Mouse (Mus musculus): Measurements from ENCODE around the gene Vmn1r227. TPM values are rescaled to one million over a fixed set of nuclear protein-coding genes. Genes with fewer than 3 reads are reported as not detected.

Gene Vmn1r227
- not detected for polyA plus RNA-seq (2014; fragmentation: Illumina TruSeq; extraction: RNeasy Lipid Tissue Mini Kit (QIAGEN cat#74804); ENCODE audit: low read depth, low replicate concordance)

DNA sequence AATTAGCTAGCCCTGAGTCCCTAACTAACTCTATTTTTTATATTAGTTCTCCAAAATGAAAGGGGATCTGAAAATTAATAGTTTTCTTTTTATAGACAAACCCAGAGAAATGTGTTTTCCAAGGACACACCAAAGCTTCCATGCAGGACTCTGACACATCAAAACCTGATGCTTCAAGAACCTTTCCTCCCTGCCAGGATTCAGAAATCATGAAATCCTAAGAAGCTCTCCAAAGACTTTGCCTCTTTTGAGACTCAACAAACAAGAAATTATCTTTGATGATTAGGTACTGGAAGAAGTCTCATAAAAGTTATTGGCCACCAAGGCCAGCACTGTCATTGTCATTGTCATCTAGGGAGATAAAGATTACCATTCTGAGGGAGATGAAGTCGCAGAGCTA lies at the start of gene Vmn1r227:
Gene Vmn1r227, plus strand, starts transcription at position 301 of the 400 bp plus-strand sequence.

DNA sequence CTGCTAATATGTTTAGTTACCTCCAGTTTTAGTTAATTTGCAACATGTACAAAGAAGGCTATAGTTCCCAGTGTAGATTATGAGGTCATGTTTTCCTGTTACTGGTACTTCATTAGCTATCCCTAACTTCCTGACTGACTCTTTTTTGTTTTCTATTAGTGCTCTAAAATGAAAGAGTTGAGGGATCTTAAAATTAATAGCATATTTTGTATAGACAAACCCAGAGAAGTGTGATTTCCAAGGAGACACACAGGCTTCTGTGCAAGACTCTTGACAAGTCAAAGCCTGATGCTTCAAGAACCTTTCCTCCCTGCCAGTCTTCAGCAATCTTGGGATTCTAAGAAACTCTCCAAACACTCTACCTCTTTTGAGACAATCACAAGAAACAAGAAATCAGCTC lies 47.1 kb upstream of the Vmn1r227 start, which contains the start of gene Vmn1r226:
Gene Vmn1r226, plus strand, starts transcription at position 301 of the 400 bp plus-strand sequence.

DNA sequence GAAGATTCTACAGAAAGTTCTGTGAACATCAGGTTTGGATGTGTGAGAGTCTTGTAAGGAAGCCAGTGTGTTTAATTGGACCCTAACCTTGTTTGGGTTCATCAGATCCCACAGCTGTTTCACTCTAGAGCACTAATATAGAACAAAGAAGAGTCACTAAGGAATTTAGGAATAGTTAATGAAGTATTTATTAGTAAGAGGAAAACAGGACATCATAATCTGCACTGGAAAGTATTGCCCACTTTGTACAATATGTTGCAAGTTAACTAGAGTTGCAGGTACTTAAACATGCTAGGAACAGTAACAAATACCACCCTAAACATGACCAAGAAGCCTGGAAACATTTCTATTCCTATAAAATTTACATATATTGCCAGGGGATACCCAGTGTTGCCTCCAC lies 56.4 kb downstream of the Vmn1r227 start, which contains the start of gene Vmn1r228:
Gene Vmn1r228, minus strand, starts transcription at position 101 of the 400 bp plus-strand sequence.

Other genes starting within 250 kb of the Vmn1r227 start
- not detected for gene Vmn2r108, start 248.5 kb upstream of the Vmn1r227 start, polyA plus RNA-seq (2014; fragmentation: Illumina TruSeq; extraction: RNeasy Lipid Tissue Mini Kit (QIAGEN cat#74804); ENCODE audit: low read depth, low replicate concordance)
- gene Vmn1r225, start 231.7 kb upstream of the Vmn1r227 start, polyA plus RNA-seq (2014; fragmentation: Illumina TruSeq; extraction: RNeasy Lipid Tissue Mini Kit (QIAGEN cat#74804); ENCODE audit: low read depth, low replicate concordance), result not detected
- gene Vmn2r109, start 165.1 kb upstream of the Vmn1r227 start, polyA plus RNA-seq (2014; fragmentation: Illumina TruSeq; extraction: RNeasy Lipid Tissue Mini Kit (QIAGEN cat#74804); ENCODE audit: low read depth, low replicate concordance), result not detected
- gene Vmn2r110, start 133.4 kb upstream of the Vmn1r227 start, polyA plus RNA-seq (2014; fragmentation: Illumina TruSeq; extraction: RNeasy Lipid Tissue Mini Kit (QIAGEN cat#74804); ENCODE audit: low read depth, low replicate concordance), result not detected
- not detected for gene Fpr-rs3, start 105.0 kb upstream of the Vmn1r227 start, polyA plus RNA-seq (2014; fragmentation: Illumina TruSeq; extraction: RNeasy Lipid Tissue Mini Kit (QIAGEN cat#74804); ENCODE audit: low read depth, low replicate concordance)
- not detected for gene Vmn1r226, start 47.0 kb upstream of the Vmn1r227 start, polyA plus RNA-seq (2014; fragmentation: Illumina TruSeq; extraction: RNeasy Lipid Tissue Mini Kit (QIAGEN cat#74804); ENCODE audit: low read depth, low replicate concordance)
- gene Vmn1r228, start 56.3 kb downstream of the Vmn1r227 start, polyA plus RNA-seq (2014; fragmentation: Illumina TruSeq; extraction: RNeasy Lipid Tissue Mini Kit (QIAGEN cat#74804); ENCODE audit: low read depth, low replicate concordance), result not detected
- gene Vmn1r229, start 81.7 kb downstream of the Vmn1r227 start, polyA plus RNA-seq (2014; fragmentation: Illumina TruSeq; extraction: RNeasy Lipid Tissue Mini Kit (QIAGEN cat#74804); ENCODE audit: low read depth, low replicate concordance), result not detected
- not detected for gene Vmn1r230, start 110.6 kb downstream of the Vmn1r227 start, polyA plus RNA-seq (2014; fragmentation: Illumina TruSeq; extraction: RNeasy Lipid Tissue Mini Kit (QIAGEN cat#74804); ENCODE audit: low read depth, low replicate concordance)
- gene Vmn1r231, start 175.2 kb downstream of the Vmn1r227 start, polyA plus RNA-seq (2014; fragmentation: Illumina TruSeq; extraction: RNeasy Lipid Tissue Mini Kit (QIAGEN cat#74804); ENCODE audit: low read depth, low replicate concordance), result not detected
- gene Vmn1r232, start 189.9 kb downstream of the Vmn1r227 start, polyA plus RNA-seq (2014; fragmentation: Illumina TruSeq; extraction: RNeasy Lipid Tissue Mini Kit (QIAGEN cat#74804); ENCODE audit: low read depth, low replicate concordance), result not detected
- 184 TPM for gene Ppp2r1a, start 215.5 kb downstream of the Vmn1r227 start, polyA plus RNA-seq (2014; fragmentation: Illumina TruSeq; extraction: RNeasy Lipid Tissue Mini Kit (QIAGEN cat#74804); ENCODE audit: low read depth, low replicate concordance)

Data from heart, adult 10 weeks (tissue).